Mouse (Mus musculus): ENCODE measurements around the gene Alg12.

DNA sequence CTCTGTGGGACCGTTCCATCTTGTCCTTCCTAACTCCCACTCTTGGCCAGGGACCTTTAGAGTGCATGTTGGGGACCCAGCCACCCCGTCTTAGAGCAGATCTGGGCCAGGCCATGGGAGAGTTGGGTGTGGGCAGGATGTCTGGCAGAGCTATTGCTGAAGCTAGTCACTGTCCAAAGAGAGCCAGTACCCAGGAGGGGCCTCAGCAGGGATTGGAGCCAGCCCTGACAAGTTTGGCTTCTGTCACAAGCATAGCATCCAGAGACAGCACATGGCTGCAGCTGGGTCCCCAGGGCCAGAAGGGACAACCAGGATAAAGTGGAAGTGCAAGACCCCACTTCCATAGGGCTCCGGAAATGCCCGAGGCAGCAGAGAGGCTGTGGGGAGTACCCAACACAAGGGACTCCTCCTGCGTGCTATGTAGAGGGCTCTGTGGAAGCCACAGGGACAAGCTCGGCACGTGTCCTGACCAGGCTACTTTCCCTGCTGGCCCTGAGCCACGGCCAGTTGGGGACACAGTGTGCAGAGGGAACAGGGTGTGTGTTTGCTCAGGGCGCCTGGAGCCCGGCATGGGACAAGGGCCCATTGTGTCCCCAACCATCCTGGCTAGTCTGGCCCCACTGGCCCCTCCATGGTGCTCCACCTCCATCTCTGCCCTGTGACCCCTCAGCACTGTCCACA is 31.2 kb upstream of the Alg12 start:
- no peak for TF ChIP-seq CTCF (IDR thresholded peaks at IDR 0.05; ENCODE audit: control insufficient read depth, insufficient read depth, insufficient replicate concordance, low read depth, low read length)
- TF ChIP-seq POLR2A (IDR thresholded peaks at IDR 0.05; ENCODE audit: control insufficient read depth, low read depth, low read length) = no peak
